Mouse (Mus musculus) retina, postnatal 7 days (tissue): Measurements from ENCODE around the gene Zfpl1.
A peak's percentile ranks its signal among the peaks of the same experiment; 100 is the strongest.
"Not testable (repeated sequence)": the region's sequence is repeated elsewhere in the genome, so short reads cannot be mapped to it uniquely, and the experiment has no call there.

Experiments
- DNase-seq: peaks from one replicate; pipeline ENCODE4 v3.0.0-alpha.2; 2012; ENCODE audit warnings: low read depth, low spot score

Gene Zfpl1

GRCm38 (mm10) chr19:6058966-6059365 is 25.8 kb downstream of the Zfpl1 start:
- DNase-seq = no peak

GRCm38 (mm10) chr19:6058513-6058912 is 26.2 kb downstream of the Zfpl1 start:
- DNase-seq = no peak

GRCm38 (mm10) chr19:6057313-6058096 is 27.3 kb downstream of the Zfpl1 start, which contains the start of the genes Mrpl49 and Fau:
Gene Mrpl49, minus strand, starts transcription at chr19:6057785.
Gene Fau, plus strand, starts transcription at chr19:6057844.
- peak; percentile 95 for DNase-seq

DNA sequence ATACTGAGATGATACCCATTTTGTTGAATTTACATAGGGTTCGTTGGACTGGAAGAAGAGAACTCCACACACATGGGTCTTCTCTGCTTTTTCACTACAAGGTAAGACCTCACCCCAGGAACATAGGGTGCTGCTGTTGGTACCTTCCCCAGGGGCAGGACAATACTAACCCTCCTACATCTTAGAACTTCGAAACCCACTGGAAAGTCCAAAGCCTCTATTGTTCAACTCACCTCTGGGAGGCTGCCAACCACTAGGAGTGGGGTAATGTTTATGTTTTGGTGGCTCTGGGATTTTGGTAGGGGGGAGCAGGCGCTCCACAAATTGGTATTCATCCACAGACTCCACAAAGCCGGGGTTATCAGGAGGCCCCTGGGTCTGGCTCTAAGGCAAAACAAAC is 28.1 kb downstream of the Zfpl1 start:
- DNase-seq = no peak

- no peak for DNase-seq
These were observed 30.5 kb downstream of the Zfpl1 start for GRCm38 (mm10) chr19:6054296-6054695.

DNA sequence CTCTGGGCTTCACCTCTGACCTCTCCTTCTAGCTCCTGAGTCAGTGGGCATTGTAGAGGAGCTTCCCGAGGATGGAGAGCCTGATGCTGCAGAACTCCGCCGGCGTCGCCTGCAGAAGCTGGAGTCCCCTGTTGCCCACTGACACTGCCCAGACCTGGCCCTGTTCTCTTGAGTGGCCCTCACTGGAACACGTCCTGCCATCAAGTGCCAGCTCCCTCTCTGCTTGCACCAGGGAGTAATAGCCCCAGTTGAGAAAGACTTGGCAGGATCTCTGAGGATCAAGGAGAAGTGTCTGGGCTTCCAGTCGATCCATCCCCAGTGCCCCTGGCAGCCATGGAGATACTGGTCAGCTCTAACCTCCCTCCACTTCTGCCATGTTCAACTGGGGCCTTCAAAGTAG is 32.2 kb downstream of the Zfpl1 start:
- DNase-seq = no peak

GRCm38 (mm10) chr19:6048681-6049410 is 35.9 kb downstream of the Zfpl1 start:
- no peak for DNase-seq

DNA sequence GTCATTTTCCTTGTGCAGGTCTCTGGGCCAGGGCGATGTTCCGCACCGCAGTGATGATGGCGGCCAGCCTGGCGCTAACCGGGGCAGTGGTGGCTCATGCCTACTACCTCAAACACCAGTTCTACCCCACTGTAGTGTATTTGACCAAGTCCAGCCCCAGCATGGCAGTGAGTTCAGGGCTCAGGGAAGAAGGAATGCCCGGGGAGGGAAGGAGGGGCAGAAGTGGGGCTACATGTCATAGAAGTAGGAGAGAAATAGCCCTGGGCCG is 36.9 kb downstream of the Zfpl1 start:
- no peak for DNase-seq

- no peak for DNase-seq
These were observed 37.4 kb downstream of the Zfpl1 start for GRCm38 (mm10) chr19:6047154-6047898.

DNA sequence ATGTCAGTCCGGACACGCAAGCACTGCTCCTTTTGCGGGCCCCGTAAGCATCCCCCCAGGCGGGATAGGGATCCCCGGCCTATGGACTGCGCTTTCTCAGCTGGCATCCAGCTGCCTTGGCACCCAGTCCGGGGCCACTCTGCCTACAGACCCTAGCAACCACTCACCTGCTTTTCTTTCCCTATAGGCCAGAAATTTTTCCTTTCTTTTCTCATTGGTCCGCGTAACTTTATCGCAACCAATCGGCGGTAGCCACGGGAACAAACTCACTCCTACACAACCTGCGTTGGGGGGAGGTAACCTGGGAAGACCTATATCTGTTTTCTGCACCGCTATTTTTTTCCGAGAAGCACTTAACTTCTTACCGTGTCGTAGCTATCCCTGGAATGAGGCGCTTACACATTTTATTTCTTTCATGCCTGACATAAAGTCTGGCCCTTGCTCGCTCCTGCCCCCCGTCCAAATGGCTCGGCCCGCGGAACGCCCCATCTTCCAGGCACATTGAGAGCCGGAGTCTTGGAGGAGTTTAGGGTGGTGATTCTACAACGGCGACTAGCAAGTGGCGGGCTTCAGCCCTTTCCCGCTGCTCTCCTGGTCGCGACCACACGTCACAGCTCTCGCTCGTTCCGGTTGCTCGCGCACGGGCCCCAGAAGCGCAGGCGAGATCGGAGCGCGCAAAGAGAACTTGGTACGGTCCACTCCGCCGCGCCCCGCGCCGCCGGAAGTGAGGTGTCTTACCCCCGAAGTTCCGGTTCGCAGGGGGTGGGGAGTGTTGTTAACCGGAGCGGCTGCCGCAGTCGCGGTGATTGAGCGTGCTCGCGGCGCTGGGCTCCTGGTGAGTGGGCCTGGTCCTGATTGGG is 38.2 kb downstream of the Zfpl1 start, which contains the start of gene Syvn1:
TSS of gene Syvn1 (plus strand) at position 283 of the 860 bp plus-strand sequence.
- DNase-seq = peak; percentile 84

DNA sequence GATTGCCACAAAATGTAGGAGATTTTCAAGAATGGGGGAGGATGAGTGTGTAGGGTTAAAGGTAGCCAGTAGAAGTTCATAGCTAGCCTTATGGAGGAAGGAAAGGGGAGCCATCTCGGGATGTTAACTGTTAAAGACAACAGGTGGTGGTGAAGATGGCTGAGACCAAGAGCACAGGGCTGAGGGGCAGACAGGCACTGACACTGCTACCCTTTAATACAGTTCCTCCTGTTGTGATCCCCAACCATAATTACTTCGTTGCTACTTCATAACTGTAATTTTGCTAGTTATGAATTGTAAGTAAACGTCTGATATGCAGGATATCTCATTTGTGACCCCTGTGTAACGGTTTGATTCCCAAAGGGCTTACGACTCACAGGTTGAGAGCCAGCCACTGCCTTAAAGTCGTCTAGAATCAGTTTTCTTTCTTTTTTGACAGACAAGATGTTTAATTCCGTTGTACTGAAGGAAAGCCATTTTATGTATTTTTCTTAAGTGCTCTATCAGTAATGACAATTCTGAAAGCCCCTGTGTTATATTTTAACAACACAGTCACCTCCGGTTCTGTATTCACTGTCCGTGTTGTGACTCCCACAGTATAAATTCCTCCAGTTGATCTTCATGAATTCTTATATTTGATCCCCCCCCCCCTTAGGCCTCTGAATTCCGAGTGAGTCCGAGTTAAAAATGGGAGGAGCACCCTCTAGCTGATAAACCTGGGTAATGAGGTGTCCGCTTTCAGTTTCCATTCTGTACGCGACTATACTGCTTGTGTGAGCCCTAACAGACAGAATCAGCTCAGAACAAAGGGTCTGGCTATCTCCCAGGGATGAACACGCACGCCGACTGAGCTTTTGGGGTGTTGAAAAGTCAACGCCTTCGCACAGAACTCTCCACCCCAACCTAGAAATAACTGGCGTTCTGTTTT is 39.1 kb downstream of the Zfpl1 start:
- DNase-seq = no peak

DNA sequence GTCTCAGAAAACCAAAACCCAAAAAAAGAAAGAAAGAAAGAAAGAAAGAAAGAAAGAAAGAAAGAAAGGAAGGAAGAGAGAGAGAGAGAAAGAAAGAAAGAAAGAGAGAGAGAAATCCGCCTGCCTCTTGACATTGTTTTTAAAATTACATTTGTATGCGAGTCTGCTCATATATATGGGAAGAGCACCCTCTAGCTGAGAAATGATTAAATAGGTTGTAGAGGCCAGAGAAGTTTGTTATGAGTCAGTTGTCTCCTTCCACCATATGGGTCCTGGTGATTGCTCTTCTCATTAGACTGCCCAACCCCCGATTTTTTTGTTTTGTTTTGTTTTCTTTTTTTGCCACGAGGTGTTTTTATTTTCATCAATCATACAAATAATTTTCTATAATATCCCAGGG is 40.7 kb downstream of the Zfpl1 start:
- DNase-seq = not testable (repeated sequence)

DNA sequence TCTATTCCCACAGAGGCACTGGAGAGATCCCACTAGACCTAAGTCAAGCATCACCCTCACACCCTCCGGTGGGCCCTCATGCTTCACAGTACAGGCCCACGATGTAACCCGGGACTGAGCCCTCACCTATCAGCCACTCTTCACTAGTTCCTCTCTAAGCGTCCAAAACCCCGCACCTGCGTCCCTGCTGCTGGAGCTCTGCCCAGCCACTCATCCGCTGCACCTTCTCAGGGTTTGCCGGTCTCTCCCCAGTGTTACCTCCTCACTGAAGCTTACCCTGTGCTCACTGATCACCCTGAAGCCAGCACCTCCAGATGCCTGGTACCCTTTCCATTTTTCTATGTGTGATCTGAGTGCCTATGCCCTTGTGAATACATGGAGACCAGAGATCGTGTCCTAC is 42.5 kb downstream of the Zfpl1 start:
- DNase-seq = no peak

DNA sequence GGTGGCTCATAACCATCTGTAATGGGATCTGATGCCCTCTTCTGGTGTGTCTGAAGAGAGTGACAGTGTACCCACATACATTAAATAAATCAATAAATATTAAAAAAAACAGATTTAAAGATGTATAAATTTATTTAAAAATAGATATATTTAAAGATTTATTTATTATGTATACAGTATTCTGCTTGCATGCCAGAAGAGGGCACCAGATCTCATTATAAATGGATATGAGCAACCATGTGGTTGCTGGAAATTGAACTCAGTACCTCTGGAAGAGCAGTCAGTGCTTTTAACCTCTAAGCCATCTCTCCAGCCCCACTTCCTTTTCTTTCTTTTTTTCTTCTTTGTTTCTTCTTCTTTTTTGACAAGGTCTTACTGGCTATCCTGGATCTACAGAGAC is 44.8 kb downstream of the Zfpl1 start:
- no peak for DNase-seq

GRCm38 (mm10) chr19:6038326-6038725 is 46.4 kb downstream of the Zfpl1 start:
- no peak for DNase-seq

DNA sequence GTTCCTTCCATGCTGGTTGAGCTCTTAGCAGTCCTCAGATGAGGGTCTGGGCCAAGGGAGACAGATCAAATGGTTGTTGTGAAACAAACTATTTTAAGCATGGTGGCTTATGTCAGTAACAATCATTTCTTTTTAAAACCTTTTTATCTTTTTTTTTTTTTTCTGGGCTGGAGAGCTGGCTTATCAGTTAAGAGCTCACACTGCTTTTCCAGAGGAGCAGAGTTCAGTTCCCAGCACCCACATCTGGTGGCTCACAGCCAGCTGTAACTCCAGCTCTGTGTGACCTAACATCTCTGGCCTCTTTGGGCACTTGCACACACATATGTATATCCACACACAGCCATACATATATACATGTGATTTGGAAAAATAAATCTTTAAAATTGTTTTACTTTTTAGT is 47.1 kb downstream of the Zfpl1 start:
- DNase-seq = no peak

DNA sequence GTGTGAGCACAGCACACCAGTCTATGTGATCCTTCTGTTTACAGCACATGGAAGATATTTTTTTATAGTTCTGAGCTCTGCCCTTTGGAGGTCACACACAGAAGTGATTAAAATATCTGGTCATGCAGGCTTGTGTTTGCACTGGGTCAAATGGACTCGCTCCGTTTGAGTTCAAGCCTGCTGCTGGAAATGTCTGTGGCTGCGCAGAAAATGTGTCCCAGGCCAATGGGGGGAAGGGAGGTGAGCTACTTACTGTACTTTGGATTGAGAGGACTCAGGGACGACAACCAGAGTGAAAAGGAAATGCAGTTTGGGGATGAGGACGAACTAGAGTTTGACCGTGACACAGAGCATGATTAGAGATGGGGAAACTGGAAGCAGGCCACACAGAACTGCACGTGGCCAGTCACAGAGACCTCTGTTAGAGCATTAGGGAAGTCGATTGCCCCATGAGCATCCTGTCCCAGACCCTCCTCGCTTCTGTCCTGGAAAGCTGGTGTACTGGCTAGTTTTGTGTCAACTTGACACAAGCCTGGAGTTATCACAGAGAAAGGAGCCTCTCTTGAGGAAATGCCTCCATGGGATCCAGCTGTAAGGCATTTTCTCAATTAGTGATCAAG is 48.7 kb downstream of the Zfpl1 start:
- DNase-seq = no peak
